Mouse (Mus musculus) heart, embryonic 14.5 days (tissue): ENCODE measurements around the gene Unc5cl. TPM values are rescaled to one million over a fixed set of nuclear protein-coding genes. Genes with fewer than 3 reads are reported as not detected.

Experiments used
- ATAC-seq: fragments of 200-750 bp; cut with Nextera tagmentation; 2 replicates; pipeline ENCODE4 v1.8.0; 2017; ENCODE audit warnings: low read depth, moderate TSS enrichment; ENCODE audit not compliant: insufficient number of reproducible peaks, insufficient read depth, low FRiP score
- H3K27ac ChIP-seq, 2 experiments: fragments of 200-500 bp in 1 of 2; fragments of 300-500 bp in 1 of 2; sonication (generic) in 1 of 2; replicated peaks in 1 of 2; 2 replicates each; pipeline ENCODE4 v1.5.1; 2012 to 2014; ENCODE audit warnings: low read depth in 2 of 2, low read length in 2 of 2, control low read depth in 1 of 2, mild to moderate bottlenecking in 1 of 2, mixed read lengths in 1 of 2; ENCODE audit not compliant: control insufficient read depth in 1 of 2, insufficient read depth in 1 of 2
- H3K27me3 ChIP-seq: fragments of 300-500 bp; sonication (generic); 2 replicates; pipeline ENCODE4 v1.6.1; 2014; ENCODE audit warnings: mild to moderate bottlenecking, low read length, control low read depth; ENCODE audit not compliant: control insufficient read depth, insufficient read depth
- H3K36me3 ChIP-seq: fragments of 300-500 bp; sonication (generic); 2 replicates; pipeline ENCODE4 v1.6.1; 2014; ENCODE audit warnings: mild to moderate bottlenecking, control low read depth, low read length, mixed read lengths; ENCODE audit not compliant: control insufficient read depth, insufficient read depth
- H3K4me1 ChIP-seq, 2 experiments: fragments of 200-500 bp in 1 of 2; fragments of 300-500 bp in 1 of 2; sonication (generic) in 1 of 2; 2 replicates each; pipeline ENCODE4 v1.6.1; 2012 to 2014; ENCODE audit warnings: low read length in 2 of 2, control low read depth in 1 of 2, mixed read lengths in 1 of 2; ENCODE audit not compliant: control insufficient read depth in 2 of 2, insufficient read depth in 2 of 2
- H3K4me2 ChIP-seq: fragments of 300-500 bp; sonication (generic); 2 replicates; pipeline ENCODE4 v1.6.1; 2014; ENCODE audit warnings: mild to moderate bottlenecking, low read length
- H3K4me3 ChIP-seq, 2 experiments: fragments of 200-500 bp in 1 of 2; fragments of 300-500 bp in 1 of 2; sonication (generic) in 1 of 2; 2 replicates each; pipeline ENCODE4 v1.5.1; 2012 to 2014; ENCODE audit warnings: low read length in 2 of 2, mild to moderate bottlenecking in 2 of 2, control low read depth in 1 of 2, low read depth in 1 of 2, moderate library complexity in 1 of 2; ENCODE audit not compliant: control insufficient read depth in 1 of 2, insufficient read depth in 1 of 2
- H3K9ac ChIP-seq: fragments of 300-500 bp; sonication (generic); 2 replicates; pipeline ENCODE4 v1.6.1; 2014; ENCODE audit warnings: mild to moderate bottlenecking, low read length
- H3K9me3 ChIP-seq: fragments of 300-500 bp; sonication (generic); 2 replicates; pipeline ENCODE4 v1.6.1; 2016; ENCODE audit warnings: low read length, control low read depth; ENCODE audit not compliant: control insufficient read depth
- WGBS: fragments of 180-500 bp; shearing (Covaris S2); extraction: QIAGEN DNeasy Blood & Tissue Kit; methylation state at CpG from one replicate; pipeline ENCODE4 v1.1.7; 2014; 5-methylcytosine and 5-hydroxymethylcytosine counted together
- polyA plus RNA-seq: library from polyadenylated mRNA; unstranded; fragments of >200 nt; fragmentation: Nextera tagmentation; extraction: Ambion mirVana; gene quantifications from 2 replicates; pipeline ENCODE4 v1.2.1, GENCODE M21; 2014

Gene Unc5cl
- polyA plus RNA-seq, 1 experiment from 2014 or later = 0.43 TPM

DNA sequence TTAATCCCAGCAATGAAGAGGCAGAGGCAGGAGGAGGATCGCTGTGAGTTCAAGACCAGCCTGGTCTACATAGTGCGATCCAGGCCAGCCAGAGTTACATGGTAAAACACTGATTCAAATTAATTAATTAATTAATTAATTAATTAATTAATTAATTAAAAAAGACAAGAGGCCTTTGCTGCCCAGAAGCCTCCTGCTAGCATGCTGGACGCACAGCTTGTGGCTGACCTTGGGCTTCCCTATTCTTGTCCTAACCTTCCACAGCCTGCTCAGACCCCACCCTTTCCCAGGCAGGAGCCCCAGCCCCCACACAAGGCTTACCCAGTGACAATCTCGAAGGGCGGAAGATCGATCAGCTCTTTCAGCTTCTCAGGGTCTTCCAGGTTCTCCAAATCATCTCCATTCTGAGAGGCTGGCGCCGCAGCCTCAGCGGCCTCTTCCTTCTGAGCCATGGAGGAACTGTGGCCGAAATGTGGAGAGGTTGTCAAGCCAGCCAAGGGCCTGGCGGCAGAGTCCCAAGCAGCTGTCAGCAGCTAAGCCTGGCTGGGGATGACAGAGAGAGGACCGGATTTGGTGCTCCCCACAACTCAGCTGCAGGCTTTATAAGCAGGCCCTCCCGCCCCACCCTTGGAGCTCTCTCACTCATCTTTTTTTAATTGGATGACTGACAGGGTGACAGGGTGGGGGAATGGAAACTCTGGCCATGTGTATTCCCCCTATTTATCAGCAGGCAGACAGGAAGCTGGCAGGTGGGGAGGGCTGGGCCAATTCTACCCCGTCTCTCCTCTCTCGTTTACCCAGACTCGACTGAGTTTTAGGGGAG lies 22.3 kb upstream of the Unc5cl start, which contains the start of gene Apobec2:
Gene Apobec2 (minus strand): TSS at position 773 of the 823 bp plus-strand sequence.
- Histone ChIP-seq H3K9me3 (no peaks in the 10 kb centered on the region), H3K27me3 (no peaks in the 10 kb centered on the region), H3K27ac (peak within 1 kb of the TSS; percentile 94 to 96), H3K36me3 (peaks cover 16% of the 10 kb centered on the region), H3K4me1 (peaks cover 46 to 66% of the 10 kb centered on the region in 2 experiments), H3K4me3 (peak within 1 kb of the TSS; percentile 56), H3K4me2 (peak within 1 kb of the TSS; percentile 76), H3K9ac (peak within 1 kb of the TSS; percentile 79)
- ATAC-seq = peak; percentile 72
- 11% methylated on average over 16 of the region's 16 CpGs for WGBS

DNA sequence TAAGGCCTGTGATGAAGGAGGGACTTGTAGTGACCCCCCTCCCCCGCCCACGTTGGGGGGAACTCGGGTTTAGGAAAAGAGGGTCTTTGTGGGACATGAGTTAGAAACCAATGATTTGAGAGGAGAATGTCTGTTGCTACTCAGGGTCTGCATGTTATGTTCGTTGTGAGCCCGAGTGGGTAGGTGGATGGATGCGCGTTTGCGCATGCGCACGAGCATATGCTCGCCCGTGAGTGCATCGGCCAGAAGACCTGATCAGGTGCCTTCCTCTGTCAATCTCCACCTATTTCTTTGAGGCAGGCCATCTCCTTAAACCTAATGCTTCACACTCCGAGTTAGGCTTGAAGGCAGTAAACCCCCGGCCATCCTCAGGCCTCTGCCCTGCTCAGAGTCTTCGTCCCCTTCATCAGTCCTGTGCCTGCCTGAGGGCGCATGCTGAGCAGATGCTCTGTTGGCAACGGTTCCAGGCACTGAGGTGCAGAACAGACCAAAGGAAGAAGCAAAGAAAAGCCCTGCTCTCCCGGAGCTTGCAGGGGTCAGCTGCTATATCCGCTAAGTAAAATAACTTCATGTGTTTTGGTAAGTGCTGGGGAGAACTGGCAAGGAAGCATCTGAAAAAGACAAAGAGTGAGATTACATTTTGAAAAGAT lies 21.6 kb upstream of the Unc5cl start:
- H3K27ac ChIP-seq = peak overlapping the region; percentile 88 to 94
- H3K4me3 ChIP-seq = no peak overlapping the region; a peak in 1 of 4 replicates
- no peaks in the 10 kb centered on the region for H3K27me3 ChIP-seq
- H3K4me2 ChIP-seq = peak overlapping the region; percentile 76
- H3K36me3 ChIP-seq = peaks cover 13% of the 10 kb centered on the region
- 62% methylated on average over 20 of the region's 20 CpGs for WGBS
- no peaks in the 10 kb centered on the region for H3K9me3 ChIP-seq
- ATAC-seq = no peak
- peaks cover 50 to 64% of the 10 kb centered on the region in 2 experiments for H3K4me1 ChIP-seq
- H3K9ac ChIP-seq = no peak overlapping the region; the same call in 1 of the 2 replicates

DNA sequence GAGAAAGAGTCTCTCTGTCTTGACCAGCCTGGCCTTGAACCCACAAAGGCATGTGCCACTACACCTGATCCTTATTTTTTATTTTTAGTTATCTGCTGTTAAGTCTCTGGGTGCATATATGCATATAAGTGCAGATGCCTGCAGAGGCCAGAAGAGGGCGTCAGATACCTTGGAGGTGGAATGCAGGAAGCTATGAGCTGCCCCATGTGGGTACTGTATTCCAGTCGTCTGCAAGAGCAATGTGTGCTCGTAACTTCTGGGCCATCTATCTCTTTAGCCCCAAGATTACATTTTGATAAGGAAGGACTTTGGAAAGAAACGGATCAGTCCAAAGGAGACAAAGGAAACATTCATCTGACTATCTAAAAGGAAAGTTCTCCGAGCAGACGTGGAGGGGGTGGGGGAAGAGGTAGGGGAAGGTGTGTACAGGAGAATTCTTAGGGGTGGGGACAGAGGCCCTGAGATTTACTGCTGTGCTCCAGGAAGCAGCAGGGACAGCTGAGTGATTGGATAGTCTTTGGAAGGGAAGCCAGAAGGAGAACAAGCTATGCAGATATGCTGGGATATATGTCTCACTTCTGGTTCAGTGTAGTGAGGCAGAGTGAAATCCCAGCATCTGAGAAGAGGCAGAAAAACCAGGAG lies 20.9 kb upstream of the Unc5cl start:
- H3K27me3 ChIP-seq = no peaks in the 10 kb centered on the region
- H3K4me3 ChIP-seq = no peak overlapping the region
- H3K27ac ChIP-seq = peak overlapping the region in 1 of 2 experiments; percentile 94; a peak in 3 of 4 replicates
- H3K9me3 ChIP-seq = no peaks in the 10 kb centered on the region
- no peak overlapping the region for H3K9ac ChIP-seq
- H3K36me3 ChIP-seq = peaks cover 10% of the 10 kb centered on the region
- no peak overlapping the region for H3K4me2 ChIP-seq
- no peak for ATAC-seq
- peaks cover 46 to 57% of the 10 kb centered on the region in 2 experiments for H3K4me1 ChIP-seq
- WGBS = 41% methylated on average over 6 of the region's 6 CpGs

DNA sequence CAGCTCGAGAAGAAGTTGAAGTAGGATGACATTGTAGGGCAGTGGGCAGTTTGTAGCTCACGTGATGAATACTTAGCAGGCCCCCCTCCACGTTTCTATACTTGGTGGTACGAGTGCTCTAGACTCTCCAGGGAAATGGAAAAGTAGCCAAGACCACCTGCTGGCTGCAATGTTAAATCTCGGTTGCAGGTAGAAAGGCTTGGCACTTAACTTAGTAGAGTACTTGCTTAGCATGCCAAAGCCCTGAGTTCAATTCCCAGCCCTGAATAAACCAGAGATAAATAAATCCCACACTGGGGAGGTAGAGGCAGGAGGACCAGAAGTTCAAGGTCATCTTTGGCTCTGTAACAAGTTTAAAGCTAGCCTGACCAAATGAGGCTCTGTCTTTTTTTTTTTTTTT lies 20.2 kb upstream of the Unc5cl start:
- H3K27me3 ChIP-seq = no peaks in the 10 kb centered on the region
- no peaks in the 10 kb centered on the region for H3K9me3 ChIP-seq
- no peak overlapping the region for H3K9ac ChIP-seq
- H3K4me2 ChIP-seq = no peak overlapping the region
- H3K27ac ChIP-seq = no peak overlapping the region
- ATAC-seq = no peak
- H3K36me3 ChIP-seq = peaks cover 5% of the 10 kb centered on the region; the same call in 1 of the 2 replicates
- peaks cover 44 to 51% of the 10 kb centered on the region in 2 experiments for H3K4me1 ChIP-seq
- 77% methylated on average over 5 of the region's 5 CpGs for WGBS
- H3K4me3 ChIP-seq = no peak overlapping the region

DNA sequence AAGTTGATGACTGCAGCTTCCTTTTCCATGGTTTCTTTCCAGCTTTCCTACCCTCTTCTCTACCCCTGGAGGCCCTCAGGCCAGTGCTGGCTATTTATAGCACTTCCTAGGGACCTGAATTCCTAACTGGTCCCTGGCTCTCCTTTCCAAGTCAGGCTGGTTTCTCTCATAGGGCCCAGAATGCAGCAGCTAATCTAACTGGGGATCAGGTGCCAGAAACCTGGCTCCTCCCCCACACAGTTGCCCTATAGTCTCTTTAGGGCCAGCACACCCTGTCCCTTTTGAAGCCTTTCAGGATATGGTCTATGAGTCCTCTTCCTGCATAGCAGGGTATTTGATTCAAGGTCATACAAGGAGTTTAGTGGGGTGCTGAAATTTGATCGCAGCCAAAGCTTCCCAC lies 18.2 kb upstream of the Unc5cl start:
- H3K36me3 ChIP-seq = no peaks in the 10 kb centered on the region
- peaks cover 35 to 40% of the 10 kb centered on the region in 2 experiments for H3K4me1 ChIP-seq
- H3K4me2 ChIP-seq = peak overlapping the region; percentile 14
- peak overlapping the region; percentile 94 to 98 for H3K27ac ChIP-seq
- ATAC-seq = peak; percentile 72
- H3K4me3 ChIP-seq = no peak overlapping the region
- peak overlapping the region; percentile 2; the same call in 1 of the 2 replicates for H3K9ac ChIP-seq
- H3K9me3 ChIP-seq = peaks cover 2% of the 10 kb centered on the region; the same call in 1 of the 2 replicates
- 13% methylated on average over 1 of the region's 1 CpGs for WGBS
- H3K27me3 ChIP-seq = no peaks in the 10 kb centered on the region

DNA sequence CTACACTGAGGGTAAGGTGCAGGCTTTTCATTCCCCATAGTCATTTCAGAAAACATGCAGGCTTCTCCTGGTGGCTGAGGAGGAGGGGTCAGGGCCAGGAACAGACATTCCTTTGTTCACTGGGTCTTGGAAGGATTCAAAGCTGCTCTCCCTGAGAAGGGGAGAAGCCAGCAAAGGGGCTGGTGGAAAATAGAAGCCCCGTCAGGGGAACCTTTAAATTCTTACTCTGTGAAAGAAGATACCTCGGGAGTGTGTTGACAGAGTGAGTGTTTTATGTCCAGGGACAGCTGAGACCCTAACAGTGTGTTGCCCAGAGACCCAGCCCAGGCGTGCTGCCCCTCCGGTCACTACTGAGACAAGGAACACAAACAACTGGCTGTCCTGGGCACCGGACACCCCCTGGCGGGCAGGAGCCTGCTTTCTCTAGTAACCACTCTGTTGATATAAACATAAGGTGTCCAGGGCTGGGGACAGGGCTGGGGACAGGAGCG lies 17.2 kb upstream of the Unc5cl start:
- Histone ChIP-seq H3K4me1 (peaks cover 35 to 40% of the 10 kb centered on the region in 2 experiments), H3K4me2 (peak overlapping the region; percentile 14), H3K27ac (peak overlapping the region; percentile 94 to 98), H3K36me3 (no peaks in the 10 kb centered on the region), H3K4me3 (no peak overlapping the region), H3K9ac (peak overlapping the region; percentile 22; the same call in 1 of the 2 replicates), H3K9me3 (peaks cover 2% of the 10 kb centered on the region; the same call in 1 of the 2 replicates), H3K27me3 (no peaks in the 10 kb centered on the region)
- 16% methylated on average over 7 of the region's 7 CpGs for WGBS
- peak; percentile 24; the same call in 1 of the 2 replicates for ATAC-seq
